Mouse (Mus musculus): Measurements from ENCODE around the gene Stpg3. TPM values are rescaled to one million over a fixed set of nuclear protein-coding genes. Genes with fewer than 3 reads are reported as not detected.

The Stpg3 gene
- polyA plus RNA-seq, 1 experiment from 2014 or later: not detected

DNA sequence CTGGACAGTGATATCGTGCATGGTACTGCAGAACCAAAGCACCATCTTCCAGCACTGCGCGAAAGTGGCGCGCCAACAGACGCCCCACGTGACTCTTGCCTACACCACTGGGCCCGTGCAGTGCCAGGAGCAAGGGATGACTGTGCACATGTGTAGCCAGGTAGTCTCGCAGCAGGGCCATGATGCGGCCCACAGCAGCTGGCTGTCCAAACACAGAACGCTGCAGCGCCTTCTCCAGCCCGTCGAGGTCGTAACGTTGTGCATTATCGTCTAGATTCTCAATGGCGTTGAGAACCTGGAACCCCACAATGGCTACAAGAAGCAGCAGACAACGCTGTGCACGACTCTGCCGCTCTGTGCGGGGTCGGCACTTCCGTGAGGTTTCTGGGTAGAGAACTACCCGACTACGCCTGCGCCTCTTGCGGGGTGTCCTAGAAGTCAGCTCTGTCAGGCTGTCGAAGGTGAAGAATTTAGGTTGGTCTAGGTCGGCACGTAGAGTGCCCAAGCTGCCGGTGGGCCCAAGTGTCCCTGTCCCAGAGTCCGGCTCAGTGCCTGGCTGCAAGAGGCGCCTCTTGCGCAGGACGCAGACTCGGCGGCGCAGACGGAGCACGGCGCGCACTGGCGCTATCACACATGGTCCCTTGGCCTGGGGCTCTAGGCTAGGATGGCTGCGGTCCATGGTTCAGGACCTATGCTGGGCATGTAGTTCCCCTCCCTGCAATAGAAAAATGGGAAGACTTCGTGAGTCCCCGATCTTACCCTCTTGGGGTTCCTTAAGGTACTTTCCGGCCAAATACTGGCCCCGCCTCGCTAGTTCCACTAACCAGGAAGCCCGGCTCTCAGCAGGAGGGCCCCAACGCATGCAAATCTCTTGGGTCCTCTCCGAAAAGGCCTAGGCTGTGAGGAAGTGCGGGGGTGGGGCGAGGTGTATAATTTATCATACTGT, 19.0 kb downstream of the Stpg3 start:
- DNase-seq (ENCODE audit: low spot score): no peak
- WGBS: 20% methylated on average over 55 of the region's 55 CpGs

GRCm38 (mm10) chr2:25194486-25195171, 19.8 kb downstream of the Stpg3 start:
- peaks cover 43% of the 10 kb centered on the region for H3K27me3 ChIP-seq (ENCODE audit: insufficient read depth, poor library complexity, severe bottlenecking)
- H3K9me3 ChIP-seq: no peaks in the 10 kb centered on the region
- peaks cover 34% of the 10 kb centered on the region for H3K4me1 ChIP-seq (replicated peaks)
- H3K4me3 ChIP-seq: peak overlapping the region; percentile 38; the same call in 1 of the 2 replicates
- H3K27ac ChIP-seq: no peak overlapping the region
- no peak for DNase-seq (ENCODE audit: low spot score)
- WGBS: 87% methylated on average over 17 of the region's 17 CpGs
- H3K36me3 ChIP-seq: peaks cover 14% of the 10 kb centered on the region

More for the DNA sequence above, 19.0 kb downstream of the Stpg3 start:
- Histone ChIP-seq H3K4me3 (peak overlapping the region; percentile 38), H3K27me3 (ENCODE audit: insufficient read depth, poor library complexity, severe bottlenecking) (peaks cover 43% of the 10 kb centered on the region), H3K27ac (no peak overlapping the region; the same call in 1 of the 2 replicates), H3K36me3 (peaks cover 23% of the 10 kb centered on the region), H3K9me3 (no peaks in the 10 kb centered on the region), H3K4me1 (replicated peaks) (peaks cover 34% of the 10 kb centered on the region)

GRCm38 (mm10) chr2:25194006-25194405, 20.4 kb downstream of the Stpg3 start:
- H3K9me3 ChIP-seq: no peaks in the 10 kb centered on the region
- H3K36me3 ChIP-seq: peaks cover 8% of the 10 kb centered on the region
- H3K27me3 ChIP-seq (ENCODE audit: insufficient read depth, poor library complexity, severe bottlenecking): peaks cover 43% of the 10 kb centered on the region
- DNase-seq (ENCODE audit: low spot score): no peak
- H3K4me1 ChIP-seq (replicated peaks): peaks cover 34% of the 10 kb centered on the region
- H3K27ac ChIP-seq: no peak overlapping the region
- whole genome bisulfite sequencing: 77% methylated on average over 5 of the region's 5 CpGs
- no peak overlapping the region for H3K4me3 ChIP-seq

GRCm38 (mm10) chr2:25193330-25193770, 21.1 kb downstream of the Stpg3 start:
- WGBS: 3% methylated on average over 6 of the region's 6 CpGs
- Histone ChIP-seq H3K36me3 (peaks cover 2% of the 10 kb centered on the region), H3K27me3 (ENCODE audit: insufficient read depth, poor library complexity, severe bottlenecking) (peaks cover 43% of the 10 kb centered on the region), H3K9me3 (no peaks in the 10 kb centered on the region), H3K4me3 (peak overlapping the region; percentile 24), H3K27ac (peak overlapping the region; percentile 64), H3K4me1 (replicated peaks) (peaks cover 34% of the 10 kb centered on the region)
- DNase-seq (ENCODE audit: low spot score): peak; percentile 86

DNA sequence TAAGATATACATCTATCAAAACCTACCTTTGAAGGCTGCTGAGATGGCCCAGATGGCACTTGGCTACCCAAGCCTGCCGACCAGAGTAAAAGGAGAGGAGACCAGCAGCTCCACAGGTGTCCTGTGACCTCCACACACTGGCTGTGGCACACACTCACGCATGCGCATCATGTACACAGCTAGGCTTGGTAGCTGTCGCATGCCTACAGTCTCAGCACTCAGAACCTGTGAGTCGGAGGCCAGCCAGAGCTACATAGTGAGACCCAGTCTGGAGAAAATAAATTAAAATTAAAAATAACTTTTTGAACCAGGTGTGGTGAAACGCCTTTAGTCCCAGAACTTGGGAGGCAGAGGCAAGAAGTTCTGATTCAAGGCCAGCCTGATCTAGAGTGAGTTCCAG, 26.6 kb downstream of the Stpg3 start:
- H3K9me3 ChIP-seq: no peaks in the 10 kb centered on the region
- H3K4me1 ChIP-seq (replicated peaks): peaks cover 44% of the 10 kb centered on the region
- 81% methylated on average over 6 of the region's 6 CpGs for WGBS
- peaks cover 6% of the 10 kb centered on the region for H3K27me3 ChIP-seq (ENCODE audit: insufficient read depth, poor library complexity, severe bottlenecking)
- no peak overlapping the region for H3K27ac ChIP-seq
- no peak overlapping the region for H3K4me3 ChIP-seq
- no peak for DNase-seq (ENCODE audit: low spot score)
- peaks cover 20% of the 10 kb centered on the region for H3K36me3 ChIP-seq

- peaks cover 6% of the 10 kb centered on the region for H3K27me3 ChIP-seq (ENCODE audit: insufficient read depth, poor library complexity, severe bottlenecking)
- H3K36me3 ChIP-seq: peaks cover 24% of the 10 kb centered on the region
- no peaks in the 10 kb centered on the region for H3K9me3 ChIP-seq
- H3K4me1 ChIP-seq (replicated peaks): peaks cover 49% of the 10 kb centered on the region
- peak overlapping the region; percentile 85 for H3K4me3 ChIP-seq
- 34% methylated on average over 5 of the region's 5 CpGs for WGBS
- DNase-seq (ENCODE audit: low spot score): no peak
- peak overlapping the region; percentile 98 for H3K27ac ChIP-seq
These were observed 27.9 kb downstream of the Stpg3 start for GRCm38 (mm10) chr2:25186575-25186930.

GRCm38 (mm10) chr2:25185625-25186574, 28.5 kb downstream of the Stpg3 start:
- Histone ChIP-seq H3K27me3 (ENCODE audit: insufficient read depth, poor library complexity, severe bottlenecking) (peaks cover 6% of the 10 kb centered on the region), H3K4me1 (replicated peaks) (peaks cover 50% of the 10 kb centered on the region), H3K4me3 (peak overlapping the region; percentile 85), H3K27ac (peak overlapping the region; percentile 98), H3K9me3 (no peaks in the 10 kb centered on the region), H3K36me3 (peaks cover 24% of the 10 kb centered on the region)
- WGBS: under 1% methylated on average over 64 of the region's 64 CpGs
- peak; percentile 95 for DNase-seq (ENCODE audit: low spot score)

DNA sequence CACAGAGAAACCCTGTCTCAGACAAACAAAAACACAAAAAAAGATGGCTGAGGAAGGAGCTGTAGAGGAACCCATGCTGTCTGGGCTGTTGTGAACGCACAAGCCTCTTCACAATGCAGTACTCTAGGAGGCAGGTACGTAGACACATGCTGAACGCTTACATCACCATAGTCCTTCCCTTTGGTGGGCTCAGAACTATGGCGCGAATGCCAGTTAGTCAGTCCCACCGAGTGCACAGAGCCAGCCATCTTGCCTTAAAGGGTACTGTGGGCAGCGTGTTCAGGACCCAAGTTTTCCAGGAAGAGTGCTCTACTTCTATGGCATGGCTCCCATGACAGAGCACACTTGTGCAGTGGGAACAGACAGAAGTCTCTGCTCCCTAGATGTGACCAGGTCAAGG, 29.9 kb downstream of the Stpg3 start:
- no peak for DNase-seq (ENCODE audit: low spot score)
- no peaks in the 10 kb centered on the region for H3K9me3 ChIP-seq
- H3K36me3 ChIP-seq: peaks cover 24% of the 10 kb centered on the region
- 95% methylated on average over 7 of the region's 7 CpGs for WGBS
- H3K4me3 ChIP-seq: peak overlapping the region; percentile 85
- H3K27me3 ChIP-seq (ENCODE audit: insufficient read depth, poor library complexity, severe bottlenecking): peaks cover 9% of the 10 kb centered on the region
- H3K27ac ChIP-seq: peak overlapping the region; percentile 98
- H3K4me1 ChIP-seq (replicated peaks): peaks cover 62% of the 10 kb centered on the region

DNA sequence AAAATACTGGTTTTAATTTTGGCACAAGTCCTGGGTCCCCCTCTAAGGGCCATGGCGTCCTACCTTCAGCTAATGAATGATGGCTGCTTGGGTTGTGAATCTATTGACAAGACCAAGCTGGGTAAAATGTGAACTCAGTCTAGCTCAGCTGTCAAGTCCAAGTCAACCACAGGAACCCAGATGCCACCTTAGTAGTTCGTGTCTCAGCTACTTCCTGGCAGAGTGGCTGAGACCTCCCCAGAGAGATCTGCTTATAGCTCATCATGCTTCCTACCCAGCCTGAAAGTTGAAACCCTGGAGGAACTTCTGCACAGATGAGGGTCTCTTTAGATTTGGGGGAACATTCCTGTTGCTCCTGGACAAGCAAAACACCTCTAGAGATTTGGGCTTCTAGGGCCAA, 31.1 kb downstream of the Stpg3 start:
- no peaks in the 10 kb centered on the region for H3K9me3 ChIP-seq
- no peak for DNase-seq (ENCODE audit: low spot score)
- H3K4me3 ChIP-seq: peak overlapping the region; percentile 85
- H3K36me3 ChIP-seq: peaks cover 24% of the 10 kb centered on the region
- H3K4me1 ChIP-seq (replicated peaks): peaks cover 73% of the 10 kb centered on the region
- peaks cover 17% of the 10 kb centered on the region for H3K27me3 ChIP-seq (ENCODE audit: insufficient read depth, poor library complexity, severe bottlenecking)
- H3K27ac ChIP-seq: peak overlapping the region; percentile 98
- WGBS: 52% methylated on average over 2 of the region's 2 CpGs

DNA sequence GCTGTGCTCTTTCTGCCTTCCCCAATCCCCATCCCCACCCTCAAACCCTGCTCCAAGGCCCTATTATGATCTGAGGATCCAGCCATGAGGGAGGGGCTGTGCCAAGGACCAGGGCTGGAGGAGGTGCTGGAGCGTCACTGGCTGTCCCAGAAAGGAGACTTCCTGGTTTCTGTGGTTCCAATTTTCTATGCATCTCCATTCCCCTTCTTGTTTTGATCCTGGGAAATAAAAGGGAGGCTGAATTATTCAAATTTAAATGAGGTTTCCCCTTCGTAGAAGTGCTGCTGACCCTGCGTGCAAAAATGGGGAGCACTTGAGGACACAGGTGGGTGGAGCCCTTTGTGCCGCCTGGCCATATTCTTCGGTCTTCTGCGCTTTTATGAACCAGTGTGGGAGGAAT, 31.8 kb downstream of the Stpg3 start:
- H3K36me3 ChIP-seq: peaks cover 24% of the 10 kb centered on the region
- peaks cover 17% of the 10 kb centered on the region for H3K27me3 ChIP-seq (ENCODE audit: insufficient read depth, poor library complexity, severe bottlenecking)
- H3K27ac ChIP-seq: peak overlapping the region; percentile 98
- H3K9me3 ChIP-seq: no peaks in the 10 kb centered on the region
- 12% methylated on average over 6 of the region's 6 CpGs for WGBS
- no peak for DNase-seq (ENCODE audit: low spot score)
- peak overlapping the region; percentile 85 for H3K4me3 ChIP-seq
- H3K4me1 ChIP-seq (replicated peaks): peaks cover 80% of the 10 kb centered on the region

GRCm38 (mm10) chr2:25181891-25182397, 32.5 kb downstream of the Stpg3 start:
- Histone ChIP-seq H3K27ac (peak overlapping the region; percentile 98), H3K9me3 (no peaks in the 10 kb centered on the region), H3K36me3 (peaks cover 24% of the 10 kb centered on the region), H3K27me3 (ENCODE audit: insufficient read depth, poor library complexity, severe bottlenecking) (peaks cover 17% of the 10 kb centered on the region), H3K4me3 (peak overlapping the region; percentile 85), H3K4me1 (replicated peaks) (peaks cover 84% of the 10 kb centered on the region)
- WGBS: under 1% methylated on average over 17 of the region's 17 CpGs
- no peak for DNase-seq (ENCODE audit: low spot score)
